Mouse (Mus musculus) yolk sac, embryonic 10.5 days (tissue): ENCODE measurements around the gene Rps7.

Experiments
- DNase-seq: peaks from one replicate; pipeline ENCODE4 v3.0.0-alpha.2; 2017; ENCODE audit warnings: low spot score

Rps7 gene

DNA sequence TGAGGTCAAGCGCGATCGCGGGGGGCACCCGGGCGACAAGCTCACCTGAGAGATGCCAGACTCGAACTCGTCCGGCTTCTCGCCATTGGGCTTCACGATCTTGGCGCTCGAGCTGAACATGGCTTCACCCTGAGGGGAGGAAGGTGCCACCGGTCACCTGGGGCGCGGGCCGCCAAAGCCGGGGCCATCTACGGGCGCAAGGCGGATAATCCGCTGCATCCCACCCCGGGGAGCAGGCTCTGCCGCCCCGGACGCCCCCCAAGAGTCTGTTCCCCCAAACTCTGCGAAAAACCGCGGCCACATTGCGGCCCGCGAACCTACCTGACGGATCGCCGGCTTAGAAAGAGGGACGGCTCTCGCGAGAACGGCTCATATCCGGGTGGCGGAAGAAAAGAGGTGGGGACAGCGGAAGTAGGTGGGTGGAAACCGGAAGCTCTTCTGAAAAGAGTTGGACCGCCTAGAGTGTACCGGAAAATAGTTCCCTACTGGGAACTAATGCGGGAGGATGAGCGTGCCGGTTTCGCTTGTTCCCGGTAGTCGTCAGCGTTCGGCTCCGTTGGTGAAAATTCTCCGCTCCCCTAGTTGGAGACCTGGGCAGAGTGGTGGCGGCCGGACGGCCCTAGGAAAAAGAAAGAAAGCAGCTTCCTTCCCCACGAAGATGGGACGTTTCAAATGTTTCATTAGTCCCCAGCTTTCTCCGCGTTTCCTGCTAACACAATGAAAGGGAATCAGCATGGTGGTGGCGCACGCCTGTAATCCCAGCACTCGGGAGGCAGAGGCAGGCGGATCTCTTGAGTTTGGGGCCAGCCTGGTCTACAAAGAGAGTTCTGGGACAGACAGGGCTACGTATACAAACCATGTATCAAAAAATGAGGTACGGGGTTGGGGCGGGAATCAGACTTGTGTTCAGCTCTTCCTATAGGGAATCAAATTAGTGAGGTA is at the start of gene Rps7:
Rps7 (minus strand) TSS at position 419 of the 942 bp plus-strand sequence.
- DNase-seq = peak; percentile 92

GRCm38 (mm10) chr12:28684674-28685073 is 48.9 kb upstream of the Rps7 start:
- DNase-seq = no peak

DNA sequence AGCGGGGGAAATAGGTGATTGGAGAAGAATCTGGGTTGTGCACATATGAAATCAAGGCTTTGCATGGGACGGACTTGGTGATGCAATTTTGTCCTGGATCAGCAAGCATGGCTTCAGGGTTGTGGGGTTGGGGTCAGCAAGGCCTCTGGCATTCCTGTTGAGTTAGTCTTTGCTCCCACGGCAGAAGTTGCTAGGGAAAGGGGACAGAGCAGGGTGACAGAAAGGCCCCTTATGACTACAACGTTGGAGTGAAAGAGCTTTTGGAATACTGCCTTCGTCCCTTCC is 40.1 kb upstream of the Rps7 start:
- DNase-seq = no peak

DNA sequence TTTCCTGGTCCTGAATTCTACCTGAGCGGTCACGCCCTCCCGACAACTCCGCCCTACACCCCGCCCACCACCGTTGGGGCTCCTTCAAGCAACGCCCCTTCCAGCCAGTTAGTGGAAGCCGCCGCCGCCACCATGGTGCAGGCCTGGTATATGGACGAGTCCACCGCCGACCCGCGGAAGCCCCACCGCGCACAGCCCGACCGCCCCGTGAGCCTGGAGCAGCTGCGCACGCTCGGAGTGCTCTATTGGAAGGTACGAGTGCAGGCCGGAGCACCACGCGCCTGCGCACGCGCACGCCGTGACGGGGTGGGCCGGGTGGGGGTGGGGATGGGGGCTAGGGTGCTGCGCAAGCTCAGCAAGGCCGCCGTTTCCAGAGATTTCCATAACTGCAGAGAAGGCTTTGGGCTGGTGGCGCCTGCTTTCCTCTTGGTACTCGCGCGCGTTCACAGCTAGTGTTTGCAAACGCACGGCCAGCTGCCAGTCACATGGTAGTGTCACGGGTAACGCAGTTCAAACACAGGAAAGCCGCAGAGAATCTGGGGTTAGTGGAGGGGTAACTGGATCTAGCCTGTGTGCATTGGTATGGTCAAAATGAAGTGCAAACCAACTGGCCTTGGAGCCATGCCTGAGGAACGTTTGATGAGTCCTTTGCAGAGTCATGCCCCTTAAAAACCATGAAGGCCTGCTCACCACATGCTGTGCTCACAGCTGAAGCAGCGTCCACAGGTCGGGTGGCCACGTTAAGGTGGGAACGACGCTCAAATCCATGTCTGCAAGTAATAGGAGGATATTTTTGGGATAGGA is 39.6 kb upstream of the Rps7 start, which contains the start of gene Adi1:
Adi1 (plus strand) TSS at position 111 of the 804 bp plus-strand sequence.
- DNase-seq = peak; percentile 93

- DNase-seq = no peak
Observed at GRCm38 (mm10) chr12:28674038-28674720, 38.4 kb upstream of the Rps7 start.

GRCm38 (mm10) chr12:28667287-28667686 is 31.5 kb upstream of the Rps7 start:
- DNase-seq = no peak

GRCm38 (mm10) chr12:28666734-28667133 is 31.0 kb upstream of the Rps7 start:
- no peak for DNase-seq

DNA sequence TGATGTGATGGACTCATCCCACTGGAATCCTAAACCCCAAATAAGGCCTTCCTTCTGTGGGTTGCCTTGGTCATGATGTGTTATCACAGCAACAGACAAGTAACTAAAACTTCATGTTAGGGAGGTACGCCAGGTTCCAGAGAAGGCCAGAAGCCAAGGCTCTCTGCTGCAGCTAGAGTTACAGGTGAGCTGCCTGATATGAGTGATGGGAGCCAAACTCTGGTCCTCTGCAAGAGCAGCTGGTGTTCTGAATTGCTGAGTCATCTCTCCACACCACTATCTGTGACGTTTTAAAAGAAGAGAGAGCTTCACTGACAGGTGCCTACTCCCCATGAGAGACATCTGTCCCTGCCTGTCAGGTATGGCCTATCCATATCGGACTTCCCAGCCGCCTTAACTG is 26.9 kb upstream of the Rps7 start:
- DNase-seq = no peak

DNA sequence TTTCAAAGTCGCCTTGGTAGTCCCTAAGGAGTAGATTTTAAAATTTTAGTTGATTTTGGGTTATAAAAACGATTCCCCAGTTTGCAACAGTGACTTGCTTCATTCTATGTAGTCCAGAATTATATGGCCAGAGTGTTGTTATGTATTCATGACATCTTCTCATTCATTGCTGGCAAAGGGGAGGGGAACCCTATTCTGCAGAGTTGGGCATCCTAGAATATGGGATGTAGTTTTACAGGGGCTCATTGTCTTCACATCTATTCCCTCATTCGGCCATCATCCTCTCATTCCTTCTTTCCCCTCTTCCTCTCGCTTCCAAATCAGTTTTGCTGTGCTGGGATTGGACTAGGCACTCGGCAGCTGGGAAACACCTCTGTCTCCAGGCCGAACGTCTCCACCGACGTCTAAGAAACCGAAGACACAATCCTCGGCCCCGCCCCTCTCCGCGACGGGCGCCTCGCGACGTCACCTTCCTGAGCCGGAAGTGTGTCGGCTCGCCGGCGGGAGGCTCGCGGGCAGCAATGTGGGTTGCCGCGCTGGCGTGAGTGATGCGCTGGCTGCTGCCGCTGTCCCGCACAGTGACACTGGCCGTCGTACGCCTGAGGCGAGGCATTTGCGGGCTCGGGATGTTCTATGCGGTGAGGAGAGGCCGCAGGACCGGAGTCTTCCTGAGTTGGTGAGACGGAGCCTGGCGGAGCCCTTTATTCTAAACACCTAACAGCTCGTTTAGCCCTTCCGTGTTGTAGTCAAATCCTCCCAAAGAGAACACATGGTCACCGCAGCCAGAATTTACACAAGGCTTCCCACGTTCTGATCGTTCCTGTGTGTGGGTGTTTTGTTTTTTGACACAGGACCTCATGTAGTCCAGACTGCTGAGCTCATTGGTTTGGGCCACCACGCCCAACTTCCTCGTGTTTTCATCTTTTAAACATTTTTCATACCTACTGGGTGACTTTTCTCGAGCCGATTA is 13.7 kb upstream of the Rps7 start, which contains the start of gene Rnaseh1:
Rnaseh1 (plus strand) TSS at position 462 of the 970 bp plus-strand sequence.
- DNase-seq = peak; percentile 89

DNA sequence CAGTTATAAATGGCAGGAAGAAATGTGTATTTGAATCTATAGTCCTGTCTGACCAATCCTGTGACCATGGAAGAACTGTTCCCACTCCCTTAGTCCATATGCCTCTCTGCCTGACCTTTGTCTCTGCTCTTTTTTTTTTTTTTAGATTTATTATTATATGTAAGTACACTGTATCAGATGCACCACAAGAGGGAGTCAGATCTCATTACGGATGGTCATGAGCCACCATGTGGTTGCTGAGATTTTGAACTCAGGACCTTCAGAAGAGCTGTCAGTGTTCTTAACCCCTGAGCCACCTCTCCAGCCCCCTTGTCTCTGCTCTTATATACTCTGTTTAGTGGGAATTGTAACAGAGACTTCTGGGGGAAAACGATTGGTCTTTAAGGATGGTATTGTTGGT is 3.0 kb upstream of the Rps7 start:
- DNase-seq = no peak

DNA sequence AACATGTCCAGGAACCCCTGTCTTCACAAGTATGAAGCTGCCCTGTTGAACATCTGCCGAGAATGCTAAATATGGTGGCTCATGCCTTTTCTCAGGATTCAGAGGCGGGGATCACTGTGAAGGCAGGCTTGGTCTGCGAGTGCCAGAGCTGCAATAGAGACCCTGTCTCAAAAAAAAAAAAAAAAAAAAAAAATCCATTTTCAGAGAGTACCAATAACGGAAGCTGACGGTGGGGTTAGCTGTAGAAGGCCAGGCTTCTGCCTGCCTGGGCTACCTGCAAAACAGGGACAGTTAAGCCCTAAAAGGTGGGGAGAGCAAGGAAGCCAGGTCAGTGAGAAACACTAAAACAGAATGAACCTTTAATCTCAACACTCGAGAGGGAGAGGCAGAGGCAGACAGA is 790 bp upstream of the Rps7 start:
- DNase-seq = no peak

DNA sequence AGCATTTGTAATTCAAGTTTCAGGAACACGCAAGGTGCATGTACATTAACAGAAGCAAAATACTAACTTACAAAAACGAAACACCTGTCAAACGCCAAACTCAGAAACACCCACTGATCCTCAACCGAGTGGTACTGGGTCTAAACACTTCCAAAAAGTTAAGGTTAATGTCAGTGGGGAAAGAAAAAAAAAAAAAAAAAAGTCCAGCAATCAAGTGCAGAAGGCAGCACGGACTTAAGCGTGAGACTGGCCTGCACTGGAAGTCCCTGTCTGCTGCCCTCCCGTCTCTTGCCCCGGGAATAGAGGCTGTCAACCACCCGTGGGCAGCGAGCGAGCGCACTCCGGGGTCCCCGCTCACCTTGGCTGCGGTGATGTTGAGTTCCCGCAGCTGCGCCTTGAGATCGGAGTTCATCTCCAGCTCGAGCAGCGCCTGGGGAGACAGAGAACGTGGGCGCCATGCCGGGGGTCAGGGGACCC is 657 bp downstream of the Rps7 start:
- DNase-seq = no peak

GRCm38 (mm10) chr12:28628436-28628835 is 7.3 kb downstream of the Rps7 start:
- no peak for DNase-seq

DNA sequence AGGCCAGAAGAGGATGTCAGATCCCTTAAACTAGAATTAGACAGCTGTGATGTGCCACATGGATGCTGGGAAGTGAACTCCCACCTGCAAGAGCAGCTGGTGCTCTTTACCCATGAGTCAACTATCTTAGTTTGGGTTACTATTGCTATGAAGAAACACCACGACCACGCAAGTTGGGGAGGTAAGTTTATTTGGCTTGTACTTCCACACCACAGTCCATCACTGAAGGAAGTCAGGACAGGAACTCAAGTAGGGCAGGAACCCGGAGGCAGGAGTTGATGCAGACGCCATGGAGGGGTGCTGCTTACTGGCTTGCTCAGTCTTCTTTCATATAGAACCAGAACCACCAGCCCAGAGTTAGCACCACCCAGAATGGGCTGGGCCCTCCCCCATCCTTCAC is 8.7 kb downstream of the Rps7 start:
- no peak for DNase-seq

DNA sequence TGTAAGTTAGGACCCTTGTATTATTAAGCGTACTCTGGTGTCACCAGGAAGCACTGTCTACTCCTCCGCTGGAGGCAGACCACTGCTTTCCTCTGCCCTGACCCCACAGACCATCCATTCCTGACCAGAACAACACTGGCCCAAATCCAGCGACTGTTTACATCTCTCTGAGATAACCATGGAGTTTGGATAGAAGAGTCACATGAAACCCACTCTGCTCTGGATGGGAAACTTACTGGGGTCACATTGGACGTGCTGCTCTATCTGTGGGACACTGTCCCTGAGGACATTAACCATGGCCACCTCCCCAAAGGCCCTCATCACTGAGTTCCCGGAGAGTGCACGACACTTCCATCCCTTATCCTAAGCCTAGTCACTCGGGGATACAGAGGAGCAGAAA is 10.3 kb downstream of the Rps7 start:
- no peak for DNase-seq

DNA sequence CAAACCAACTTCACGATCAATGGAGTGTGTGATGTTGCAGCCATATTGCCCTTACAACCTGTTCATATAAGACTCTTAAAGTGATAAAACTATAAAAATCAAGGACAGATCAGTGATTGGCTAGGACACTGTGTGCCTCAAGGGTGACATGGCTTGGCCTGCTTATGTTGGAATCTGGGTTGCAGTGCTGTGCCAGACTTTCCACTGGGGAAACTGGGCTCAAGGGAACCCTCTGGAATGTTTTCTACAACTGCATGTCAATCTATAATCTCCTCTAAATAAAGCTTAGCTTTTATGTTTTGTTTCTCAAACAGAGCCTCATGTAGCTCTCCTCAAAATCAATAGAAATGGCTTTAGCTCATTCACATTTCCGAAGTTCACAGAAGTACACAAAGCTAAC is 11.5 kb downstream of the Rps7 start:
- DNase-seq = no peak

- DNase-seq = no peak
Observed at GRCm38 (mm10) chr12:28623195-28623594, 12.6 kb downstream of the Rps7 start, which contains the start of gene Colec11. Colec11 (minus strand) TSS chr12:28623377.

GRCm38 (mm10) chr12:28622641-28623040 is 13.1 kb downstream of the Rps7 start:
- DNase-seq = no peak

GRCm38 (mm10) chr12:28622167-28622532 is 13.6 kb downstream of the Rps7 start:
- DNase-seq = peak; percentile 45

GRCm38 (mm10) chr12:28621451-28622166 is 14.1 kb downstream of the Rps7 start:
- no peak for DNase-seq
